Mouse (Mus musculus) embryonic facial prominence, embryonic 15.5 days (tissue): ENCODE data around the gene Mfap1b. TPM values are rescaled to one million over a fixed set of nuclear protein-coding genes. Genes with fewer than 3 reads are reported as not detected.
"Not testable (repeated sequence)": the region's sequence is repeated elsewhere in the genome, so short reads cannot be mapped to it uniquely, and the experiment has no call there.

Source experiments
- ATAC-seq: fragments of 200-750 bp; cut with Nextera tagmentation; 2 replicates; pipeline ENCODE4 v1.8.0; 2017; ENCODE audit warnings: low read depth, moderate TSS enrichment; ENCODE audit not compliant: insufficient number of reproducible peaks, low FRiP score, low TSS enrichment
- H3K27ac ChIP-seq: fragments of 300-500 bp; sonication (generic); replicated peaks from 2 replicates; pipeline ENCODE4 v1.5.1; 2015; ENCODE audit warnings: mild to moderate bottlenecking, inconsistent platforms
- H3K27me3 ChIP-seq: fragments of 300-500 bp; sonication (generic); 2 replicates; pipeline ENCODE4 v1.6.1; 2015; ENCODE audit warnings: inconsistent platforms
- H3K36me3 ChIP-seq: fragments of 300-500 bp; sonication (generic); 2 replicates; pipeline ENCODE4 v1.6.1; 2015; ENCODE audit warnings: mild to moderate bottlenecking, inconsistent platforms
- H3K4me1 ChIP-seq: fragments of 300-500 bp; sonication (generic); 2 replicates; pipeline ENCODE4 v1.6.1; 2015; ENCODE audit warnings: inconsistent platforms
- H3K4me2 ChIP-seq: fragments of 300-500 bp; sonication (generic); replicated peaks from 2 replicates; pipeline ENCODE4 v1.6.1; 2015; ENCODE audit warnings: mild to moderate bottlenecking, inconsistent platforms
- H3K4me3 ChIP-seq: fragments of 300-500 bp; sonication (generic); replicated peaks from 2 replicates; pipeline ENCODE4 v1.5.1; 2015; ENCODE audit warnings: mild to moderate bottlenecking, inconsistent platforms
- H3K9ac ChIP-seq: fragments of 300-500 bp; sonication (generic); 2 replicates; pipeline ENCODE4 v1.6.1; 2015; ENCODE audit warnings: inconsistent platforms
- H3K9me3 ChIP-seq: fragments of 300-500 bp; sonication (generic); replicated peaks from 2 replicates; pipeline ENCODE4 v1.6.1; 2016; ENCODE audit warnings: inconsistent platforms
- WGBS: fragments of 180-500 bp; shearing (Covaris S2); methylation state at CpG from one replicate; pipeline ENCODE4 v1.1.7; 2015; 5-methylcytosine and 5-hydroxymethylcytosine counted together
- polyA plus RNA-seq: library from polyadenylated mRNA; unstranded; fragments of >200 nt; fragmentation: Nextera tagmentation; extraction: Ambion mirVana; gene quantifications from 2 replicates; pipeline ENCODE4 v1.2.1, GENCODE M21; 2015

The Mfap1b gene
- polyA plus RNA-seq, 1 experiment from 2014 or later = 61.9 TPM

DNA sequence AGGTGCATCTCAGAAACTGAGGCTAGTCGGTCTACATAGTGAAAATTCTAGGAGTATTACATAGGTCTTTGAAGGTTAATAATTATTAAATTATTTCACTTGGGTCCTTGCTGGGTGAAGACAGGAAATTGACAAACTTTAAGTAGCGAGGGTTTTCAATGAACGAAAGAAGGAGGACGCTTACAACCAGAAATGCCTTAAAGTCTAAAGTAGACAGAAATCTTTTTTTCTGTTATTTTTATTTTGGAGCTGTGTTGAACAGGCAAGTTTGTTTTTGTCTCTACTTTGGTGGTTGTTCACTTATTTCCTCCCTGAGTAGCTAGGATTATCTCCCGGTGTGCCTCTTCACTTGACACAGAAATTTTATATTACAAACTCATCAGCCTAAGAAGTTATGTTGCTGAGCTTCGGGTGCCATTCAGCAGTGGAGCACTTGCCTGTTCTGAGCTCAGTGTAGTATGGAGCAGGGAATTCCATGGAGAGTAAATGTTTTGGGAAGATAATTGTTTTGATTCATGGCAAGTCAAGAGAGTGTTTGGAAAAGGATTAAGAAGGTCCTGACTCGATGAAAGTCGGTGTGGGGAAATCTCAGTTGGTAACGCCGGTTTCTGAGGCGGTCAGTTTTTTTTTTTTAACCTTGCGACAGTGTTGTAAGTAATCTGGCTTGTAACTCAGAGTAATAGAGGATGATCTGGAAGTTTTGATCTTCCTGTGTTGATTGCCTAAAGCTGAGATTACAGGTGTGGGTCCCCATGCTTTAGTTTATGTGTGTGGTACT, 33.5 kb upstream of the Mfap1b start:
- H3K4me3 ChIP-seq = peak overlapping the region; percentile 61
- no peaks in the 10 kb centered on the region for H3K9me3 ChIP-seq
- no peak for ATAC-seq
- WGBS = 21% methylated on average over 12 of the region's 12 CpGs
- H3K27ac ChIP-seq = no peak overlapping the region
- peaks cover 14% of the 10 kb centered on the region for H3K4me1 ChIP-seq
- peak overlapping the region; percentile 60 for H3K4me2 ChIP-seq
- peak overlapping the region; percentile 40 for H3K9ac ChIP-seq
- H3K36me3 ChIP-seq = peaks cover 20% of the 10 kb centered on the region
- no peaks in the 10 kb centered on the region for H3K27me3 ChIP-seq

DNA sequence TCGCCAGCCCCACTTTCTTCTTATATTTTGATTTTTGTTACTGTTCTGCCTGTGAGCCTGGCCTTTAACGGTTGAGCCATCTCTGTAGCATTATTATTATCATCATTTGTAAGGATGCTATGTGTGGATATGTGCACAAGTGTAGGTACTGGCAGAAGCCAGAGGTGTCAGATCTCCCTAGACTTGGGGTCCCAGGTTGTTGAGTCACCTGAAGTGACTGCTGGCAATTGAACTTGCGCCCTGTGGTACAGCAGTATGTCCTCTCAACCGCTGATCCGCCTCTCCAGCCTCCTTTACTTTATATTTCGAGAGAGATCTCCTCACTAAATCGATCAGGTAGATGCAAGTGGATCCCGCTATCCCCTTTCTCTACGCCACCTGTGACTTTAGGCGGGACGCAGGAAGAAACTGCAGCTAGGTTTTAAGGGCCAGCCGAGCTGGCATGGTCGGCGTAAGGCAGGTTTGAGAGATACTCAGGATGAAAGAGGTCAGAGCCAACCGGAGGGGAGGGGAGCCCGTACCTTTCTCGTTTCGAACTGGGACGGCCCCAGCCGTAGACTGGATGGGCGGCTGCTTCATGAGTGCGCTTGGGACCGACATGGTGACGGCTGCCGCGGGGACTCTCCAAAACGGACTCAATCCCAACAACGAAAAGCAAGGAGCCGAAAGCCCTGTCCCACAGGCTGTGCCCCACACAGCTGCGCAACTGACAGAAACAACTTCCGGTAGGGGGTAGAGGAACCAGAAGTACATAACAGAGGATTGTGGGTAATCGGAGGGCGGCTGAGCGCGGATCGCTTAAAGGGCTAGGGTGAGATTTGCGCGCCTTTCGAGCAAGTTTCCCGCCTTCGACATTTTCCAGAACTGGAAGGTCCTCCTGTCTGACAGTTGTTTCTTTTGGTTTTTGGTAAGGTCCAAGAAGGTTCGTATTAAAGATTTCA, 32.3 kb upstream of the Mfap1b start, which contains the start of the genes Mfap1a and Wdr76:
Mfap1a (minus strand) TSS at position 724 of the 941 bp plus-strand sequence.
Wdr76 (plus strand) TSS at position 782 of the 941 bp plus-strand sequence.
- 4% methylated on average over 42 of the region's 42 CpGs for WGBS
- peak; percentile 87; the same call in 1 of the 2 replicates for ATAC-seq
- Histone ChIP-seq H3K4me2 (peak within 1 kb of the TSS; percentile 60), H3K36me3 (peaks cover 13% of the 10 kb centered on the region), H3K9ac (peak within 1 kb of the TSS; percentile 65), H3K4me1 (peaks cover 14% of the 10 kb centered on the region), H3K4me3 (peak within 1 kb of the TSS; percentile 61), H3K27ac (0 out of 2 replicates have a peak within 1 kb of the TSS, but pooled peaks have one; percentile 44)
- not testable (repeated sequence) for H3K9me3 ChIP-seq, H3K27me3 ChIP-seq

DNA sequence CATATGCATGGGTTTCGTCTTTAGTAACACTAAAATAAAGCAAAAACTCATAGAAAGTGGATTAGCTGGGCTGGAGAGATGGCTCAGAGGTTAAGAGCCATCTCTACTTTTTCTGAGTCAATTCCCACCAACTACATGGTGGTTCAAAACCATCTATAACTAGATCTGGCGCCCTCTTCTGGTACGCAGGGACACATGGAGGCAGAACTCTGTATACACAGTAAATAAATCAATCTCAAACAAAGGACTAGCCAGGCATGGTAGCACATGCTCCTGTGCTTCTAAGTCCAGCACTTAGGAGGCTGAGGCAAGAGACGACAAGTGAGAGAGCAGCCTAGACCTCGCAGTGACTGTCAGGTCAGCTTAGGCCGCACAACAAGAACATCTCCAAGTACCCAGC, 27.7 kb upstream of the Mfap1b start:
- H3K27ac ChIP-seq, ATAC-seq, H3K27me3 ChIP-seq, H3K9ac ChIP-seq, H3K9me3 ChIP-seq, H3K4me1 ChIP-seq, H3K4me3 ChIP-seq, H3K4me2 ChIP-seq, H3K36me3 ChIP-seq: not testable (repeated sequence)
- WGBS = 70% methylated on average over 3 of the region's 6 CpGs

DNA sequence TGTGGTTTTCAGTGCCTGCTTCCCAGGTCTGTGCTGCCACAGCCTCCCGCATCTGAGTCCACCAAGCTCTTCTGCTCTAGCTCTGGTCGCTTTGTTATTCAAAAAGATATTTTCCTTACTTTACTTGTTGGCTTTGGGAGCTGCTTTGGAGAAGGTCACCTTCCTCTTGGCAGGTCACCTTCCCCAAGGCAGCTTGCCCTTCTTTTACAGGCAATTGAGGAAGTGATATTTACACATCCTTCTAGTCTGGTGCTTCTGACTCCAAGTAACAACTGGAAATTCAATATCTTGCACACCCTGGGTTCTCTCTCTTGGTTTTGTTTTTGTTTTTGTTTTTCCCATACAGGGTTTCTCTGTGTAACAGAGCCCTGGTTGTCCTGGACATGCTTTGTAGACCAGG, 10.5 kb upstream of the Mfap1b start:
- H3K4me3 ChIP-seq, H3K4me2 ChIP-seq, H3K27ac ChIP-seq, H3K9me3 ChIP-seq, H3K4me1 ChIP-seq, ATAC-seq, H3K27me3 ChIP-seq, H3K9ac ChIP-seq, H3K36me3 ChIP-seq: not testable (repeated sequence)
- WGBS = 78% methylated on average over 2 of the region's 2 CpGs

DNA sequence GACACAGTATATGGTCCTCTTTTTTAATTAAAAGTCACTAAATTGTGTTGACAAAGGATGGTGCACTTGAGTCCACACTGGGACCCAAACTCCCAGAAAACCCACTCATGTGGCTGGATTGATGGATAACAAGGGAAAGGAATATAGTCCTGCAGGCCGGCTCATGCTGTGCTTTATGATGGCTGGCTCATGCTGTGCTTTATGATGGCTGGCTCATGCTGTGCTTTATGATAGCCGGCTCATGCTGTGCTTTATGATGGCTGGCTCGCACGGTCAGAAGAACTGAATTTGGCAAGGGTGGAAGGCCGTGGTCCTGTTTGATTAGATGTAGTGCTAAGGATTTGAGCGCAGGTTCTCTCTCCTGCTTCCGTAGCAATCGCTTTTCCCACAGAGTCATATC, 9.7 kb upstream of the Mfap1b start:
- no peak for ATAC-seq
- no peak overlapping the region for H3K4me3 ChIP-seq
- H3K9ac ChIP-seq = no peak overlapping the region
- H3K4me2 ChIP-seq = no peak overlapping the region
- no peak overlapping the region for H3K27ac ChIP-seq
- no peaks in the 10 kb centered on the region for H3K4me1 ChIP-seq
- no peaks in the 10 kb centered on the region for H3K9me3 ChIP-seq
- H3K36me3 ChIP-seq = no peaks in the 10 kb centered on the region
- no peaks in the 10 kb centered on the region for H3K27me3 ChIP-seq
- WGBS = 75% methylated on average over 8 of the region's 8 CpGs

DNA sequence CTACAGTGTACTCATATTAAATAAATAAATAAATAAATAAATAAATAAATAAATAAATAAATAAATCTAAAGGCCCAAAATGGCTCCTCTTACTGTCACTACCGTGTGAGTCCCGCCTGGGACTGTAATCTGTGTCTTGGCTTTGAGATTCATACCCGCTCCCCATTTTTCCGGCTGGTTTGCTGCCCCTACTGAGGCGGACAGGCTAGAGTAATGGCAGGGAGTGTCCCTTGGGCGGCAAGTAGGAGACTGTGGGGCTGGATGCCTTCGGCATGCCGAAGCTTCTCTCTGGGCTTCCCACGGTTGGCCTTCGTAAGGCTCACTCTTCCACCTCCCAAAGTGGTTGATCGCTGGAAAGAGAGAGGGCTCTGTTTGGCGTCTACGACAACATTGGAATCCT, 7.0 kb upstream of the Mfap1b start:
- not testable (repeated sequence) for H3K9me3 ChIP-seq, H3K4me2 ChIP-seq, H3K9ac ChIP-seq, H3K27me3 ChIP-seq, ATAC-seq, H3K4me3 ChIP-seq, H3K36me3 ChIP-seq, H3K27ac ChIP-seq, H3K4me1 ChIP-seq
- 79% methylated on average over 13 of the region's 13 CpGs for WGBS

DNA sequence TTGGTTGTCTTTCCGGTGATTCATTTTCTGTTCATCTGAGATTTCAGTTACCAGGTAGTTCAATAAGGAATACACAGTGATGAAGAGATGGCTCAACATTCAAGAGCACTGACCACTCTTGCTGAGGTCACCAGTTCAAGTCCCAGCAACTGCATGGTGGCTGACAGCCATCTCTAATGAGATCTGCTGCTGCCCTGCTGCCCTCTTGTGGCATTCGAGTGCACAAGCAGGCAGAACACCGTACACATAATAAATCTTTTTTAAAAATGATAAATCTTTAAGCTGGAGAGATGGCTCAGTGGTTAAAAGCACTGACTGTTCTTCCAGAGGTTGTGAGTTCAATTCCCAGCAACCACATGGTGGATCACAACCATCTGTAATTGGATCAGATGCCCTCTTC, 6.6 kb upstream of the Mfap1b start:
- no peak overlapping the region for H3K9ac ChIP-seq
- H3K4me3 ChIP-seq = no peak overlapping the region
- H3K27me3 ChIP-seq = no peaks in the 10 kb centered on the region
- H3K4me1 ChIP-seq = no peaks in the 10 kb centered on the region
- no peak for ATAC-seq
- WGBS = 56% methylated on average over 3 of the region's 3 CpGs
- H3K9me3 ChIP-seq = no peaks in the 10 kb centered on the region
- H3K4me2 ChIP-seq = no peak overlapping the region
- H3K36me3 ChIP-seq = no peaks in the 10 kb centered on the region
- no peak overlapping the region for H3K27ac ChIP-seq

DNA sequence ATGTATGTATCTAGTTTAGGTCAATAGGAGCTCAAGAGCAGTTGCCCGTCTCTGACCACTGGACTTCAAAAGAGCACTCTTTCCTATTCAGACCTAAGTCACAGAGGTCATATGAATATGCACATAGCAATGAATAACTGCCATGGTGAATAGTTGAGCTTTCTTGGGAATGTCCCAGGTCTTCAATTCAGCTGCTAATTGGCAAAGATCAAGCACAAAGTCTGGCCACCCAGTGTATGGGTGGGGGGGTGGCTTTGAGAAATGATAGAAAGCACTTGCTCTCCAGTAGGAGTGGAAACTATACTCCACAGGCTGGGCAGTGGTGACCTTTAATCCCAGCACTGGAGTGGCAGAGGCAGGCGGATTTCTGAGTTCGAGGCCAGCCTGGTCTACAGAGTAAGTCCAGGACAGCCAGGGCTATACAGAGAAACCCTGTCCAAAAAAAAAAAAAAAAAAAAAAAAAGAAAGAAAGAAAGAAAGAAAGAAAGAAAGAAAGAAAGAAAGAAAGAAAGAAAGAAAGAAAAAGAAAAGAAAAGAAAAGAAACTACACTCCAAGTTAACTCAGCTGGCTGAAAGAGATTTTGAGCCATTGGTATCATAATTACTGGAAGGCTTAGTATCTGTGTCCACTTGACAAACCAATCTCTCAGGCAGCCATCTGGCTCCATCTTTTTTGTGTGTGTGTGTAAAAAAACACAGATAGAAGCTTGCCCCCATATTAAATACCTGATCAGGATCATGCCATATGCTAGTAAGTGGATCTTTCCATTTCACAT, 3.8 kb upstream of the Mfap1b start:
- Histone ChIP-seq H3K36me3 (no peaks in the 10 kb centered on the region), H3K4me3 (no peak overlapping the region), H3K9me3 (no peaks in the 10 kb centered on the region), H3K9ac (no peak overlapping the region), H3K4me1 (no peaks in the 10 kb centered on the region), H3K27me3 (no peaks in the 10 kb centered on the region), H3K4me2 (no peak overlapping the region), H3K27ac (no peak overlapping the region)
- 86% methylated on average over 3 of the region's 3 CpGs for WGBS
- no peak for ATAC-seq

DNA sequence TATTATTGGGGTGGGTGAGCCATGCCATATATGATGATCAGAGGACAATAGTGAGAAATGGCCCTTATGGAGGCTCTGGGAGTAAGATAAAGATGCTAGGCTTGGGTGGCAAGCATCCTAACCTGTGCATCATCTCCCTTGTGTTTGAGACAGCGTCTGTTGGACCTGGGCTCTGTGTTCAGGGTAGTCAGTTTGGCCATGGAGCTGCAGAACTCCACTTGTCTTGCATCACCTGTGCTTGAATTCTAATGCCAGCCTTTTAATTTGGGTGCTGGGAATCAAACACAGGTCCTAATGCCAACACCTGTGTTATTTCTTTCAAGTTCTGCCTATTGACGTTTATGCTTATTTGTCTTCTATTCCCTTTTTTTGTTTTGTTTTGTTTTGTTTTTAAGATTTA, 1.4 kb upstream of the Mfap1b start:
- not testable (repeated sequence) for H3K4me3 ChIP-seq, H3K4me2 ChIP-seq, H3K27ac ChIP-seq, H3K9ac ChIP-seq, H3K4me1 ChIP-seq, H3K9me3 ChIP-seq, H3K27me3 ChIP-seq, ATAC-seq, H3K36me3 ChIP-seq
- 96% methylated on average over 2 of the region's 2 CpGs for WGBS

DNA sequence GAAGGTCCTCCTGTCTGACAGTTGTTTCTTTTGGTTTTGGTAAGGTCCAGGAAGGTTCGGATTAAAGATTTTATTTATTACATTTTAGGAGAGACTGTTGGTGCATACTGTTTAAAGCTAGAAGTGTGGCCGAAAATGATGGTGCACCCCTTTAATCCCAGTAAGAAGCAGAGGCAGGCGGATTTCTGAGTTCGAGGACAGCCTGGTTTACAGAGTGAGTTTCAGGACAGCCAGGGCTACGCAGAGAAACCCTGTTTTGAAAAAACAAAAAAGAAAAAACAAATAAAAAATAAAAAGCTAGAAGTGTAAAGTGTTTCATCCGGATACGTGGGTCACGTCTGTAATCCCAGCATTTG, 291 bp upstream of the Mfap1b start:
- Histone ChIP-seq H3K9me3 (no peaks in the 10 kb centered on the region), H3K9ac (0 out of 2 replicates have a peak overlapping the region, but pooled peaks have one; percentile 64), H3K27ac (peak overlapping the region; percentile 72), H3K27me3 (no peaks in the 10 kb centered on the region), H3K36me3 (no peaks in the 10 kb centered on the region), H3K4me2 (peak overlapping the region; percentile 71), H3K4me1 (no peaks in the 10 kb centered on the region), H3K4me3 (peak overlapping the region; percentile 65)
- ATAC-seq = 0 out of 2 replicates have a peak, but pooled peaks have one; percentile 15
- WGBS = 31% methylated on average over 8 of the region's 8 CpGs

DNA sequence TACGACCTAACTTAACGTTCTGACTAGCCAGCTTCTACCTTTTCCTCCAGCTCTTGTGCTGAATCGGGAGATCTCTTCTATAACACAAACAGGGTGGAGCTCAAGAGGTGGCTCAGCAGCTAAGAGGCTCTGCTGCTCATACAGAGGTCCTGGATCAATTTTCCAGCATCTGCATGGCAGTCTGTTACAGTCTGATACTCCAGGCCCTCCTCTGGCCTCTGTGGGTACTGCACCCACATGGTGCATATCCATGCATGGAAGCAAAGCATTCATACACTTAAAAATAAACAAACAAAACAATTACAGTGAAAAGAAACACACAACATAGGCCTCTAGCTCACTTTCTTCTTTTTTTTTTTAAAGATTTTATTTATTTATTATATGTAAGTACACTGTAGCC, 1.1 kb downstream of the Mfap1b start:
- WGBS = 96% methylated on average over 3 of the region's 3 CpGs
- H3K27me3 ChIP-seq, H3K4me1 ChIP-seq, H3K27ac ChIP-seq, H3K9ac ChIP-seq, H3K9me3 ChIP-seq, H3K36me3 ChIP-seq, ATAC-seq: not testable (repeated sequence)
- peak overlapping the region; percentile 71 for H3K4me2 ChIP-seq
- H3K4me3 ChIP-seq = 0 out of 2 replicates have a peak overlapping the region, but pooled peaks have one; percentile 65
